Mouse (Mus musculus) C2C12 (cell line): ENCODE results near the gene Oasl1.

ENCODE experiments used
- CTCF ChIP-seq: IDR thresholded peaks from one replicate; pipeline ENCODE4 v1.5.1; 2011; ENCODE audit not compliant: control insufficient read depth, insufficient read depth, insufficient read length
- FOSL1 ChIP-seq: IDR thresholded peaks from one replicate; pipeline ENCODE4 v1.8.0; 2011; ENCODE audit warnings: mild to moderate bottlenecking, low read length; ENCODE audit not compliant: poor library complexity, insufficient read depth, severe bottlenecking
- MAX ChIP-seq: IDR thresholded peaks from one replicate; pipeline ENCODE4 v1.6.1; 2011; ENCODE audit warnings: mild to moderate bottlenecking, control low read depth
- MYOG ChIP-seq: IDR thresholded peaks from one replicate; pipeline ENCODE4 v1.6.1; 2011; ENCODE audit not compliant: control insufficient read depth, insufficient read length; ENCODE audit errors: extremely low read depth
- USF1 ChIP-seq: IDR thresholded peaks from one replicate; pipeline ENCODE4 v1.6.1; 2011; ENCODE audit warnings: low read depth, mild to moderate bottlenecking, control low read depth, moderate library complexity

GRCm38 (mm10) chr5:114979250-114980121, 56.4 kb downstream of the Oasl1 start:
- TF ChIP-seq CTCF: peak; percentile 93
- no peak for TF ChIP-seq FOSL1
- no peak for TF ChIP-seq MYOG
- TF ChIP-seq USF1: no peak
- no peak for TF ChIP-seq MAX
